Mouse (Mus musculus) brain, embryonic 14.5 days (tissue): ENCODE data around the gene Adora1.

Source experiments
- CTCF ChIP-seq: fragments of 200-500 bp; IDR thresholded peaks from 2 replicates; pipeline ENCODE4 v1.5.1; 2012; ENCODE audit warnings: inconsistent platforms, mild to moderate bottlenecking, moderate library complexity, borderline replicate concordance; ENCODE audit not compliant: insufficient read depth, insufficient read length; ENCODE audit errors: extremely low read depth
- POLR2A ChIP-seq: fragments of 200-500 bp; IDR thresholded peaks from 2 replicates; pipeline ENCODE4 v1.6.1; 2012; ENCODE audit warnings: mild to moderate bottlenecking, inconsistent platforms, borderline replicate concordance; ENCODE audit not compliant: poor library complexity, insufficient read depth, insufficient read length, severe bottlenecking; ENCODE audit errors: extremely low read depth

DNA sequence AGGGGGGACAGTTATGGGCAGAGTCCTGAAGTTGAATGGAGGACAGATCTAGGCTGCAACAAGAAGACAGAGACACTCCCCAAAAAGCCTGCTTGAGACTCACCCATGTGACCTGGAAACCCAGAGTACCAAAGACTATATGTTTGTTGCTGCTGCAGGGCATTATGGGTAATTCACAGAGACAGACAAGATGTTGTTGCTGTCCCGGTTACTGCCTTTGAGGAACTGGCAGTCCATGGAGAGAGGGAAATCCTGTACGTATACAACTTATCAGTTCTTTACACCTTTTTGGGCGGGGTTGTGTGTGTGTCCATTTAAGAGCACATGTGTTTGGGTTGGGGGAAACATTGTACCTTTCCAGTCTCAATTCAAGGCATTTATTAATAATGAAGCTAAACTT lies 3.5 kb downstream of the Adora1 start:
- TF ChIP-seq CTCF (no peak), POLR2A (no peak)
